Mouse (Mus musculus) stomach, embryonic 14.5 days (tissue): ENCODE data around the gene Ino80b. TPM values are rescaled to one million over a fixed set of nuclear protein-coding genes. Genes with fewer than 3 reads are reported as not detected.
A peak's percentile ranks its signal among the peaks of the same experiment; 100 is the strongest.

ENCODE experiments used
- ATAC-seq: fragments of 200-750 bp; cut with Nextera tagmentation; 2 replicates; pipeline ENCODE4 v1.8.0; 2017; ENCODE audit warnings: low read depth, moderate TSS enrichment; ENCODE audit not compliant: insufficient number of reproducible peaks, insufficient read depth, low FRiP score
- H3K27ac ChIP-seq: fragments of 300-500 bp; sonication (generic); 2 replicates; pipeline ENCODE4 v1.5.1; 2014; ENCODE audit warnings: mild to moderate bottlenecking, low read length, moderate library complexity, mixed read lengths
- H3K27me3 ChIP-seq: fragments of 300-500 bp; sonication (generic); 2 replicates; pipeline ENCODE4 v1.6.1; 2014; ENCODE audit warnings: low read length, control low read depth, mixed read lengths; ENCODE audit not compliant: control insufficient read depth, insufficient read depth
- H3K36me3 ChIP-seq: fragments of 300-500 bp; sonication (generic); 2 replicates; pipeline ENCODE4 v1.6.1; 2014; ENCODE audit warnings: mild to moderate bottlenecking, control low read depth, low read length, moderate library complexity, mixed read lengths; ENCODE audit not compliant: control insufficient read depth, insufficient read depth
- H3K4me1 ChIP-seq: fragments of 300-500 bp; sonication (generic); 2 replicates; pipeline ENCODE4 v1.6.1; 2014; ENCODE audit warnings: low read length, control low read depth, mixed read lengths; ENCODE audit not compliant: control insufficient read depth, insufficient read depth
- H3K4me2 ChIP-seq: fragments of 300-500 bp; sonication (generic); replicated peaks from 2 replicates; pipeline ENCODE4 v1.6.1; 2014; ENCODE audit warnings: low read depth, low read length, control low read depth
- H3K4me3 ChIP-seq: fragments of 300-500 bp; sonication (generic); 2 replicates; pipeline ENCODE4 v1.5.1; 2014; ENCODE audit warnings: low read depth, low read length, control low read depth
- H3K9ac ChIP-seq: fragments of 300-500 bp; sonication (generic); replicated peaks from 2 replicates; pipeline ENCODE4 v1.6.1; 2014; ENCODE audit warnings: low read depth, mild to moderate bottlenecking, control low read depth, low read length, moderate library complexity, mixed read lengths
- H3K9me3 ChIP-seq: fragments of 300-500 bp; sonication (generic); 2 replicates; pipeline ENCODE4 v1.6.1; 2016; ENCODE audit warnings: low read depth, low read length, control low read depth; ENCODE audit not compliant: control insufficient read depth
- WGBS: fragments of 180-500 bp; shearing (Covaris S2); extraction: QIAGEN DNeasy Blood & Tissue Kit; methylation state at CpG from one replicate; pipeline ENCODE4 v1.1.7; 2014; 5-methylcytosine and 5-hydroxymethylcytosine counted together
- polyA plus RNA-seq: library from polyadenylated mRNA; unstranded; fragments of >200 nt; fragmentation: Nextera tagmentation; extraction: Ambion mirVana; gene quantifications from 2 replicates; pipeline ENCODE4 v1.2.1, GENCODE M21; 2014

Gene Ino80b
- 13.6 and 16.5 TPM in 2 replicates for polyA plus RNA-seq

DNA sequence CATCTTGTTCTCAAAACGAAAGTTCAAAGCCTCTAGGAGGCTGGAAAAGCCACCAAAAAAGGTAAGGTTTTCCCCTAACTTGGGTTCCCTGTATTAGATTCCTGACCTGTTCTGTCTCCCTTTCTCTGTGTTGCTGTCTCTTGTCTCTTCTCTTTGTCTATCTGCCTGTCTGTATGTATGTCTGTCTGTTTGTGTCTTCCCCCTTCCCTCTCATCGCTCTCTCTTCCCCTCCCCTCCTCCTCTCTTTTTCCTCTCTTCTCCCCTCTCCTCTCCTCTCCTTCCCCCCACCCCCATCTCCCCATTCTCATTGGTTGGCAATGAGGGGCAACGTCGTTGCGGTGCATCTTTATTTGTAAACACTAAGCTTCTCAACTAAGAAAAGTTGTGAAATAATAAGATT, at the start of gene Ino80b:
Gene Ino80b, minus strand, starts transcription at position 101 of the 400 bp plus-strand sequence.
- H3K9ac ChIP-seq: peak within 1 kb of the TSS; percentile 63
- H3K27ac ChIP-seq: 0 out of 2 replicates have a peak within 1 kb of the TSS, but pooled peaks have one; percentile 44
- no peak for ATAC-seq
- H3K4me1 ChIP-seq: peaks cover 21% of the 10 kb centered on the region
- H3K36me3 ChIP-seq: no peaks in the 10 kb centered on the region
- H3K4me3 ChIP-seq: peak within 1 kb of the TSS; percentile 79
- 28% methylated on average over 5 of the region's 5 CpGs for WGBS
- no peaks in the 10 kb centered on the region for H3K27me3 ChIP-seq
- H3K4me2 ChIP-seq: peak within 1 kb of the TSS; percentile 92
- no peaks in the 10 kb centered on the region for H3K9me3 ChIP-seq

DNA sequence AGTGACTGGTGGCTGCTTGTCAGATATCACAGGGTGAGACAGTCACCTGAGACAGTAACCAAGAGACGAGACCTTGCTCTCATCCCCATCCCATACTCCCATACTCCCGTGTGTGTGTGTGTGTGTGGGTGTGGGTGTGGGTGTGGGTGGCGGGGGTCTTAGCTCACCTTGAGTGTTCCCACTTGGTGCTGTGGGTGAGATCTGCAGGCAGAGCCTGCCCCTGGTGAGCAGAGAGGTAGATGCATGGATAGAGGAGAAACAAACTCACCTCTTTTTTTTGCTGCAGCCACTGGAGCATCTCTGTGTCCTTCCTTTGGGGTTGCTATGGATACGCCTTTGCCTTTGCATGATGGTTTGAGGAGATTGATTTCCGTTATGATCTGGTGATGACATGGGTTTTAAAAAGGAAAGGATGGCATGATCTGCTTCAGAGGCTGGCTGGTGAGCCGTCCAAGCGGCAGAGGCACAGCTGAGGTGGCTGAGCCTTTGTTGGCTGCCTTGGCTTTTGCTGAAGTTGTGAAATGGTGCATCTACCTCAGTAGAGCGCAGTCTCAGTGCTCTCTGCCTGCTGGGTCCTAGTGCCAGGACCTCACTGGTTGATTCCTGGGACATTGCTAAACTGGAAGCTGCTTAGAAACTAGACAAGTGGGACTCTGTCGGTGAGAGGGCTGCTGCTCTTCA, 47.1 kb upstream of the Ino80b start:
- Histone ChIP-seq H3K27me3 (no peaks in the 10 kb centered on the region), H3K4me1 (0 out of 2 replicates have a peak, but pooled peaks cover 4% of the 10 kb centered on the region), H3K9me3 (no peaks in the 10 kb centered on the region), H3K27ac (no peak overlapping the region), H3K36me3 (no peaks in the 10 kb centered on the region; the same call in none of the 2 replicates), H3K9ac (0 out of 2 replicates have a peak overlapping the region, but pooled peaks have one; percentile 21), H3K4me2 (no peak overlapping the region), H3K4me3 (no peak overlapping the region)
- WGBS: 63% methylated on average over 9 of the region's 9 CpGs
- no peak for ATAC-seq

DNA sequence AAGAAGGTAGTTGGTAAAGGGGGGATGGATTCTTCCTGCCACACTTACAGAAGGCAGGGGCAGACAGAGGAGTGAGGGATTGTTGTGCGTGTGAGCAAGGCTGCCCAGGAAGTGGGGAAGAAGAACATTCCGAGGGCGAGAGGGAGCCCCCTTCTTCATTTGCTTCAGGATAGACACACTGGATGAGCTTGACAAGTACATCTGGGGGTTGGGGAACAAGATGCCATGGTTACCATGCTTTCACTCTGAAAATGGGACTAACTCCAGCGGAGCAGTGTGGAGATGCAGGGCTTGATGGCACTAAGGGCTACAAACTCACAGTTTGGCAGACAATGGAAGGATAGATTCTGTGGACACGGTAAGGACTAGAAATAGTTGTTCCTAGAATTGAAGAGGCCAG, 45.8 kb upstream of the Ino80b start:
- H3K4me1 ChIP-seq: peaks cover 11% of the 10 kb centered on the region; the same call in 1 of the 2 replicates
- 80% methylated on average over 5 of the region's 5 CpGs for WGBS
- no peaks in the 10 kb centered on the region for H3K9me3 ChIP-seq
- H3K4me2 ChIP-seq: no peak overlapping the region
- H3K27ac ChIP-seq: no peak overlapping the region
- no peak overlapping the region for H3K4me3 ChIP-seq
- no peaks in the 10 kb centered on the region for H3K27me3 ChIP-seq
- no peaks in the 10 kb centered on the region; the same call in none of the 2 replicates for H3K36me3 ChIP-seq
- no peak overlapping the region for H3K9ac ChIP-seq
- ATAC-seq: no peak

DNA sequence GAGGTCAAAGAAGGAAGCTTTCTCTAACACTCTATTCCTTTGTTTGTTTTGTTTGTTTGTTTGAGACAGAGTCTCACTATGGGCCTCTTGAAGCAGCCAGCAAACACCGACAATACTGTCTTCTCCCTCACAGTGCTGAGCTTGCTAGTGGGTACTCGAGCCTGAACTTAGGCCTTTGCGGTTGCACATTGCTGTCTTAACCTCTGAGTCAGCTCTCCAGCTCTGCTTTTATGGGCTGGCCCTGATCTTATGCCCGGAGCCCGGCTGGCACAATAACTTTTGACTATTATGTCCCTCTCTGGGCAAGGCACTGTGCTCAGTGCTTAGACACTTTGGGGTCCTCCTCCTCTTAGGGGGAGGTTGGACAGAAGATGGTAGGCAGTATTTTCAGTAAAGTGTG, 44.6 kb upstream of the Ino80b start:
- Histone ChIP-seq H3K4me1 (peaks cover 11% of the 10 kb centered on the region; the same call in 1 of the 2 replicates), H3K27ac (no peak overlapping the region), H3K4me2 (no peak overlapping the region), H3K36me3 (no peaks in the 10 kb centered on the region; the same call in none of the 2 replicates), H3K4me3 (no peak overlapping the region), H3K9ac (no peak overlapping the region), H3K27me3 (no peaks in the 10 kb centered on the region), H3K9me3 (no peaks in the 10 kb centered on the region)
- WGBS: 70% methylated on average over 5 of the region's 5 CpGs
- ATAC-seq: no peak

DNA sequence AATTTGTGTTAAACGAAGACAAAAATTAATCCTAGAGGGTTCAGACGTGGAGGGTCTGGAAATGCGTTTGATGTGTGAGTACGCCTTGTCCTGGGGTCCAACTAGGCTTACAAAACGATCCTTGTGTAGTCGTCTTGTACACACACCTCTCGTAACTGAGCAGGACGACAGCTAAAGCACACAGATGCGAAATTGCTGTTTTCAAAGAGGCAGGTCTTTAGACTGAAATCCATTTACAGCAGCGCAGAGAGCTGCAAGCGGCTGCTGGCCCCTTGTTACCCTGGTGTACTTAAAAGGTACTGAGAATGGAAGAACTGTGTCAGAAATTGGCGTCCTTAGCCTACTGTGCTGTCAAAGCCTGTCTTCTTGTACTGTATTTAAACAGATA, 41.0 kb upstream of the Ino80b start:
- peaks cover 18% of the 10 kb centered on the region; the same call in 1 of the 2 replicates for H3K4me1 ChIP-seq

DNA sequence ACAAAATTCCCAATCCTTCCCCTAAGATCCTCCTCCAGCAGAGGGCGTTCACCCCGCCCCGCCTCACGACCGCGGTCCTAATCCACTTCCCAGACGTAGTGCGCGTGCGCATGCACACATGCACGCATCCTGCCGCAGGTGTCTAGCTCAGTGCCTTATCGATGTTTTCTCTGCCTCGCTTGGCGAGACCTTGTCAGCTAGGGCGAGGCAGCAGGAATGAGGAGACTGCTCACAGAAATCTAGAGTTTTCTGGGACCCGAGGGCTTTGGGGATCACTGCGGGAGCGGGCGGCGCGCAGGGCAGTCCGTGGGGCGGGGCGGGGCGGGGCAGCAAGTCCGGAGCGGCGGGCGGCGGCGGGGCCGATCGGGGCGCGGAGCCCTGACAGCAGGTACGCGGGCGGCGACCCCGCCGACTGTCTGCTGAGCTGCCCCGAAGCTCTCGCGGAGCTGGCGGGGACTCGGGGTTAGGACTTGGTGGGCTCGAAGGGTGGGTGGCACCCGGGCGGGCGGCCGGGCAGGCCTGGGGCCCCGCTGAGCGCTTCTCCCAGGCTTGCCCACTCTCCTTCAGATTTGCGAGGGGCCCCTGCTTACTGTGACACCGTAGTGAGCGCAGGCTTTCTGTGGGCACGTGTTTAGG, 40.5 kb upstream of the Ino80b start, which contains the start of gene Dctn1:
Gene Dctn1, plus strand, starts transcription at position 314 of the 636 bp plus-strand sequence.
- ATAC-seq: peak; percentile 85
- Histone ChIP-seq H3K4me1 (peaks cover 18% of the 10 kb centered on the region; the same call in 1 of the 2 replicates), H3K4me3 (peak within 1 kb of the TSS; percentile 70), H3K9me3 (no peaks in the 10 kb centered on the region), H3K4me2 (peak within 1 kb of the TSS; percentile 74), H3K27me3 (peaks cover 9% of the 10 kb centered on the region), H3K27ac (peak within 1 kb of the TSS; percentile 75), H3K9ac (peak within 1 kb of the TSS; percentile 71), H3K36me3 (no peaks in the 10 kb centered on the region; the same call in 1 of the 2 replicates)
- WGBS: under 1% methylated on average over 51 of the region's 58 CpGs

More for the DNA sequence above, 41.0 kb upstream of the Ino80b start:
- H3K36me3 ChIP-seq: no peaks in the 10 kb centered on the region; the same call in 1 of the 2 replicates
- H3K9me3 ChIP-seq: no peaks in the 10 kb centered on the region
- WGBS: under 1% methylated on average over 12 of the region's 12 CpGs
- no peak overlapping the region; the same call in 1 of the 2 replicates for H3K27ac ChIP-seq
- H3K9ac ChIP-seq: peak overlapping the region; percentile 71
- peak overlapping the region; percentile 70 for H3K4me3 ChIP-seq
- ATAC-seq: no peak
- peaks cover 6% of the 10 kb centered on the region; the same call in 1 of the 2 replicates for H3K27me3 ChIP-seq
- peak overlapping the region; percentile 74 for H3K4me2 ChIP-seq

DNA sequence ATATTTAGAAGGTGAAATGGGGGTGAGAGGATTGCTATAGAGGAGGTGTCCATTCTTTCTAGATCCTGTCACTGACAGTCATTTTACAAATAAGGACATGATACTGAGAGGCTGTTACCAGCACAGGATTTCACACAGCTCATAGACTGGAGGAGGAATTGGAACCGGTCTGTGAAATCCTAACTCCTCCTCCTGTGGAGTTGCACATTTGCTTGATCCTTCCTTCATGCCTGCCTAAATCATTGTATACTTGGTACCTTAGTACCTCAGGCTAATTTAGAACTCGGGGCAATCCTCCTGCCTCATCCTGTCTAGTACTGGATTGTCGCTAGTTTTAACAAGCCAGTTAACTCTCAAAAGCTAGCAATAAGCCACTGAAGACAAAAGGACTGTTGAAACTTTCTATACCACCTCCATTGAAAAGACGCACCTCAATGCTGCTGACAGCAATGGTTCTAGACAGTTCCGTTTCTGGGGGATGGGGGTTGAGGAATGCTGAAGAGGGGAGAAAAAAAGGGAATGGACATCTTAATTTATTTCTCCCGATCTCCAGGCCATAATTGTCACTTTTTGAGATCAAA, 39.9 kb upstream of the Ino80b start:
- peaks cover 18% of the 10 kb centered on the region; the same call in 1 of the 2 replicates for H3K4me1 ChIP-seq
- peak; percentile 16; the same call in 1 of the 2 replicates for ATAC-seq
- no peaks in the 10 kb centered on the region for H3K9me3 ChIP-seq
- WGBS: 6% methylated on average over 6 of the region's 6 CpGs
- peak overlapping the region; percentile 75 for H3K27ac ChIP-seq
- H3K9ac ChIP-seq: peak overlapping the region; percentile 71
- peaks cover 11% of the 10 kb centered on the region for H3K27me3 ChIP-seq
- H3K4me3 ChIP-seq: peak overlapping the region; percentile 70
- H3K36me3 ChIP-seq: no peaks in the 10 kb centered on the region; the same call in 1 of the 2 replicates
- peak overlapping the region; percentile 74 for H3K4me2 ChIP-seq

DNA sequence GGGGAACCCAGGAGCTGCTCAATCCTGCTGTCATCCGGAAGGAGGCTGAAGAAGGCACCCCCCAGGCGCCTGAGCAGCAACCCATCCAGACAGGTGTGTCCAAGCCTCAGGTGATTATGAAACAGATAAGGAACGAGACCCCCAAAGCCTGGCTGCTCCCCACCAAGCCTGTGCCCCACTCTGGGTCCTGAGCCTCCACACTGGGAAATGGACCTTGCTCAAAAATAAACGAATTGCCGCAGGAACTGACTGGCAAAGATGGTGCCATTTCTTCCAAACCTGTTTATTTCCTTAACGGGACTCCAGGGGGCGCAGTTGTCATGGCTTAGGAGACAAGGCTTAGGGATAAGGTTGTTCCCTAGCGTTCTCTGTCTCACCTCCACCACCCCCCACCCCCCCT, 37.5 kb upstream of the Ino80b start:
- peak overlapping the region; percentile 39 for H3K4me3 ChIP-seq
- H3K4me1 ChIP-seq: peaks cover 14% of the 10 kb centered on the region; the same call in 1 of the 2 replicates
- H3K4me2 ChIP-seq: peak overlapping the region; percentile 68
- 0% methylated on average over 8 of the region's 8 CpGs for WGBS
- H3K27ac ChIP-seq: no peak overlapping the region
- H3K36me3 ChIP-seq: no peaks in the 10 kb centered on the region
- no peak for ATAC-seq
- 0 out of 2 replicates have a peak overlapping the region, but pooled peaks have one; percentile 37 for H3K9ac ChIP-seq
- H3K9me3 ChIP-seq: no peaks in the 10 kb centered on the region
- H3K27me3 ChIP-seq: peaks cover 11% of the 10 kb centered on the region
